Mouse (Mus musculus) limb, embryonic 10.5 days (tissue): ENCODE results near the gene Best1. TPM values are rescaled to one million over a fixed set of nuclear protein-coding genes. Genes with fewer than 3 reads are reported as not detected.

Experiments used
- DNase-seq: peaks from one replicate; pipeline ENCODE4 v3.0.0-alpha.2; 2017; ENCODE audit warnings: low spot score
- H3K27ac ChIP-seq: fragments of 300-500 bp; sonication (generic); 2 replicates; pipeline ENCODE4 v1.5.1; 2016; ENCODE audit warnings: mild to moderate bottlenecking
- H3K27me3 ChIP-seq: fragments of 300-500 bp; sonication (generic); 2 replicates; pipeline ENCODE4 v1.6.1; 2016; ENCODE audit warnings: low read depth, mild to moderate bottlenecking; ENCODE audit not compliant: poor library complexity, severe bottlenecking
- H3K36me3 ChIP-seq: fragments of 300-500 bp; sonication (generic); 2 replicates; pipeline ENCODE4 v1.6.1; 2016; ENCODE audit warnings: mild to moderate bottlenecking, moderate library complexity
- H3K4me1 ChIP-seq: fragments of 300-500 bp; sonication (generic); 2 replicates; pipeline ENCODE4 v1.6.1; 2016
- H3K4me3 ChIP-seq: fragments of 300-500 bp; sonication (generic); 2 replicates; pipeline ENCODE4 v1.5.1; 2016; ENCODE audit warnings: mild to moderate bottlenecking, moderate library complexity
- H3K9me3 ChIP-seq: fragments of 300-500 bp; sonication (generic); replicated peaks from 2 replicates; pipeline ENCODE4 v1.6.1; 2016; ENCODE audit warnings: mild to moderate bottlenecking
- WGBS: fragments of 180-500 bp; shearing (Covaris S2); methylation state at CpG from one replicate; pipeline ENCODE4 v1.1.7; 2016; 5-methylcytosine and 5-hydroxymethylcytosine counted together
- polyA plus RNA-seq: library from polyadenylated mRNA; unstranded; fragments of >200 nt; fragmentation: Nextera tagmentation; extraction: Ambion mirVana; gene quantifications from 2 replicates; pipeline ENCODE4 v1.2.1, GENCODE M21; 2016

Best1 gene
- polyA plus RNA-seq, 1 experiment from 2014 or later: 2.3 TPM

- H3K27ac ChIP-seq: no peak overlapping the region
- no peaks in the 10 kb centered on the region for H3K9me3 ChIP-seq
- H3K4me1 ChIP-seq: peaks cover 11% of the 10 kb centered on the region
- no peaks in the 10 kb centered on the region for H3K27me3 ChIP-seq
- H3K4me3 ChIP-seq: no peak overlapping the region
- H3K36me3 ChIP-seq: no peaks in the 10 kb centered on the region
- DNase-seq: no peak
- 92% methylated on average over 5 of the region's 5 CpGs for WGBS
Measured at GRCm38 (mm10) chr19:9957965-9958364, 43.5 kb downstream of the Best1 start.

- Histone ChIP-seq H3K27me3 (no peaks in the 10 kb centered on the region), H3K27ac (no peak overlapping the region), H3K4me3 (no peak overlapping the region), H3K4me1 (peaks cover 11% of the 10 kb centered on the region), H3K9me3 (no peaks in the 10 kb centered on the region), H3K36me3 (no peaks in the 10 kb centered on the region)
- 72% methylated on average over 4 of the region's 4 CpGs for WGBS
- DNase-seq: no peak
Measured at GRCm38 (mm10) chr19:9956624-9957388, 44.6 kb downstream of the Best1 start.

GRCm38 (mm10) chr19:9955438-9955837, 46.0 kb downstream of the Best1 start:
- H3K4me3 ChIP-seq: no peak overlapping the region
- no peaks in the 10 kb centered on the region for H3K27me3 ChIP-seq
- H3K27ac ChIP-seq: no peak overlapping the region
- 85% methylated on average over 1 of the region's 1 CpGs for WGBS
- H3K9me3 ChIP-seq: no peaks in the 10 kb centered on the region
- H3K36me3 ChIP-seq: no peaks in the 10 kb centered on the region
- DNase-seq: no peak
- H3K4me1 ChIP-seq: peaks cover 11% of the 10 kb centered on the region

DNA sequence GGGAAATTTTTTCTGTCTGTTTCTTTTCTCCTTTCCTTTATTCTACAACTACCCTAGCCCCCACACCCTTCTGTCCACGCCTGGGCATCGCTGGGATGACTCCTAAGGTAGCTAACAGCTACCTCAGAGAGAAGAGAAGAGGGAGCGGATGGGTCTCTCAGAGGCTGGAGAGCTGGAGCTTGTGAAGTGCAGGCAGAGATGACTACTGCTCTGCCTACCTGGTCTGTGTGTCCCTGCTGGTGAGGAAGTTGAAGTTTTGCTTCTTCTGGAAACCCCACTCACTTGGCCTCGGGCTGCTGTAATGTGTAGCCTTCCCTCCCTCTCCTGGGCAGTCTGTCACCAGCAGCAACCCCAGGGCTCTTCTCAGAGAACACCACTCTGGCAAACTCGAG, 46.6 kb downstream of the Best1 start:
- no peaks in the 10 kb centered on the region for H3K27me3 ChIP-seq
- no peaks in the 10 kb centered on the region for H3K9me3 ChIP-seq
- WGBS: 44% methylated on average over 5 of the region's 5 CpGs
- no peaks in the 10 kb centered on the region for H3K36me3 ChIP-seq
- H3K27ac ChIP-seq: peak overlapping the region; percentile 74
- no peak for DNase-seq
- no peak overlapping the region for H3K4me3 ChIP-seq
- peaks cover 11% of the 10 kb centered on the region for H3K4me1 ChIP-seq

- Histone ChIP-seq H3K27me3 (no peaks in the 10 kb centered on the region), H3K4me3 (no peak overlapping the region), H3K4me1 (peaks cover 11% of the 10 kb centered on the region), H3K9me3 (no peaks in the 10 kb centered on the region), H3K27ac (peak overlapping the region; percentile 74), H3K36me3 (no peaks in the 10 kb centered on the region)
- DNase-seq: no peak
- WGBS: 44% methylated on average over 7 of the region's 7 CpGs
Measured at GRCm38 (mm10) chr19:9954055-9954810, 47.2 kb downstream of the Best1 start.

DNA sequence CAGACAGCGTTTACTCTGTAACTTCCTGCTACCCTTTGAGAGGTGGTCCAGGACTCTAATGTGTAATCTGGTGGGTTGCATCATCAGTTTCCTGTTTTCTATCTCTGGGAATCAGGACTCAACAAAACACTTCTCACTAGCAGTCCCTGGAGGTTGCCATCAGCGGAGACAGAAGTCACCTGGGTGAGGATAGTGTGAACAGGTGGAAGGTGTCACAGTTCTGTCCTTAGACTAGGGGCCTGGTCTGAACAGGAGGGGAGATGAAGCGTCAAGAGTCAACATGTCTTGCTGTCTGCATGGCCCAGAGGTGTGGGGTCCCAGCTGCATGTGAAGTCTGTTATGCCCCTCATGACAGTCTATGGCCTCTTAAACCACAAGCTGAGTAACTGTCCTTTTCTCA, 48.5 kb downstream of the Best1 start:
- 94% methylated on average over 3 of the region's 3 CpGs for WGBS
- no peaks in the 10 kb centered on the region for H3K9me3 ChIP-seq
- DNase-seq: no peak

GRCm38 (mm10) chr19:9952390-9952789, 49.0 kb downstream of the Best1 start:
- no peak overlapping the region for H3K4me3 ChIP-seq
- H3K36me3 ChIP-seq: no peaks in the 10 kb centered on the region
- H3K9me3 ChIP-seq: no peaks in the 10 kb centered on the region
- 76% methylated on average over 3 of the region's 3 CpGs for WGBS
- no peak overlapping the region for H3K27ac ChIP-seq
- no peak for DNase-seq
- H3K4me1 ChIP-seq: peaks cover 11% of the 10 kb centered on the region
- H3K27me3 ChIP-seq: no peaks in the 10 kb centered on the region

More for the DNA sequence above, 48.5 kb downstream of the Best1 start:
- peaks cover 11% of the 10 kb centered on the region for H3K4me1 ChIP-seq
- no peak overlapping the region for H3K27ac ChIP-seq
- H3K27me3 ChIP-seq: no peaks in the 10 kb centered on the region
- no peak overlapping the region for H3K4me3 ChIP-seq
- no peaks in the 10 kb centered on the region for H3K36me3 ChIP-seq

DNA sequence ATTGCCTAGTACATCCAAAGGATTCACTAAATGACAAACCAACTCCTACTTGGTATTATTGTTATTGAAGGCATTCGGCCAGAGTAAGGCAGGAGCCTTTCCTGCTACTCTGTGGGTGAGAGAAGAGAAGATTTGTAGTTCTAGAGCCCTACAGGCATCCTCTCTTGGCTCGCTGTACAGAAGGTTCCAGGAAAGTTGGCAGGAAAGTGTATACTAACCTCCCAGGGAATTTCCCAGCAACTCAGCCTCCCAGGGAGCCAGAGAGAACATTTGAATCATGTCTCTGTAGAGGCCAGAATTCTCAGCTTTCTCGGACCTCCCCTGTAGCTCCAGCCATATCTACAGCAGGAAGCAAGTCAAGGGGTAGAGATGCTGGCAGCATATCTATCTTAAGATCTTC, 54.4 kb downstream of the Best1 start:
- Histone ChIP-seq H3K4me3 (no peak overlapping the region), H3K36me3 (no peaks in the 10 kb centered on the region), H3K9me3 (no peaks in the 10 kb centered on the region), H3K27ac (no peak overlapping the region), H3K4me1 (peaks cover 16% of the 10 kb centered on the region), H3K27me3 (no peaks in the 10 kb centered on the region)
- 89% methylated on average over 3 of the region's 3 CpGs for WGBS
- DNase-seq: no peak

DNA sequence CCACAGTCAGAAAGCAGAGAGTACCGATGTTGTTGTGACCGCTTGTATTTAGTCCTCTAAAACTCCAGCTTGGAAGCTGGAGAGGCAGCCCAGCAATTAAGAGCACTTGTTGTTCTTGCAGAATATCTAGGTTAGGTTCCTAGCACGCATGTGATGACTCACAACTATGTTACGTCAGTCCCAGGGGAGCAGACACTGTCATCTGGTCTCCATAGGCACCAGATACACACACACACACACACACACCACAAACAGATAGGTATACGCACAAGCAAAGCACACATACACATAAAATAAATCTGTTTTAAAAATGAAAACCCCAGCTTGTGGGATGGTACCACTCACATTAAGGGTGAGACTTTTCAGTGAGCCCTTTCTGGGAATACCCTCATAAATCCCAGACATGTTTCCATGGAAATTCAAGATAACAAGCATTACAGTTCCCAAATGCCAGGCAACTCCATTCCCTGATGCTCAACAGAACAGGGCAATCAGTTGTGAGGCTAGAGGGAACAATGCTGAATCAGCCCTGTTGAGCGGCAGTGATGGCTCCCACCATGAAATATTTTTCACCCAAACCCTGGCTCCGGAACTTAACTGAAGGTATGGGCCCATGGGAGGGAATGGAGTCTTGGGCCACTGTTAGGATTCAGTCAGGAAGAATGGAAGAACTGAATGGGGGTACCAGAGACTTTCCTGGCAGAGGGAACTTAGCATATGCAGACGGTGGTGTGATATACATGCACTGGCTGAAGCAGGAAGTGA, 55.5 kb downstream of the Best1 start:
- H3K27ac ChIP-seq: no peak overlapping the region
- DNase-seq: no peak
- H3K27me3 ChIP-seq: no peaks in the 10 kb centered on the region
- H3K9me3 ChIP-seq: no peaks in the 10 kb centered on the region
- WGBS: 95% methylated on average over 8 of the region's 8 CpGs
- H3K36me3 ChIP-seq: no peaks in the 10 kb centered on the region
- H3K4me3 ChIP-seq: no peak overlapping the region
- peaks cover 25% of the 10 kb centered on the region for H3K4me1 ChIP-seq

DNA sequence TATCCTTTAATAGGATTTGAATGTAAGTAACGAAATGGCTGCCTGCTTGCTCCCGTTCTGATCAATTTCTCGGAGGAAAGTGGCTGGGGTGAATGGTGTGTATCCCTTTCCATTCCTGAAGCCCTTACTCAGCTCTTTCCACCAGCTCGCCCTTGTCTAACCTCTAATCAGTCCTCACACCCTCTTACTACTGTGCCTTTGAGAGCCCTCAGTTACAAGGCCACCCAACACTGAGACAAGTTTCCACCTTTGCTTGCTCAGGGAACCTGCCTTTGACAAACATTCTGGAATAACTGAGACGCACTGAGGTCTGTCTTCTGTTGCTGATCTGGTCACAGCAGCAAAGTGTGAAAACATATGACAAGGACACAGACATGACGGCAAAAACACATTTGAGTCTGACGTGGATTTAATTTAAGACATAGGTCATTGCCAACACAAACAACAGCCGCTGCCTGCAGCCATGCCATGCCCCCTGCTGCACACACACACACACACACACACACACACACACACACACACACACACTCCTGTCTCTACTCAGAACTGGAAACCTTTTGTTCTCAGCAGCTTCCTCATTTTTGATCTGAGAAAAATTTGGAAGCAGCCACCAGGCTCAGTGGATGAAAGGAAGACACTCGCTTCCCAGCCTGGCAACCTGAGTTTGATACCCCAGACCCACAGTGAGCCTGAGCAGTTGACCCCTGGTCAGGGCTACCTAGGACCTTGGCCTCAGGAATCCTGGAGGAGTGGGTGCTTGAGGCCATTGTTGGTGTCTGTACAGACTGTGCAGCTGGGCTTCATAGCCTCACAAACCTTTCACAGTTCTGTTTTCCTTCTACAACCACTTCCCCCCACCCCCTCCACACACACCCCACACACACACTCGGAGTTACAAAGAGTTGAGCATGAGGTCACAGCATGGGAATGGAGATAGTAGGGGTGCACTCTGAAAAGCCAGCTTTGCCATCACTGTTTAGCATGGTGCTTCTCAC, 58.6 kb downstream of the Best1 start:
- no peaks in the 10 kb centered on the region for H3K27me3 ChIP-seq
- peaks cover 41% of the 10 kb centered on the region for H3K4me1 ChIP-seq
- 67% methylated on average over 10 of the region's 10 CpGs for WGBS
- H3K36me3 ChIP-seq: no peaks in the 10 kb centered on the region
- no peak overlapping the region for H3K4me3 ChIP-seq
- no peaks in the 10 kb centered on the region for H3K9me3 ChIP-seq
- H3K27ac ChIP-seq: peak overlapping the region; percentile 72
- no peak for DNase-seq

- peak overlapping the region; percentile 68; the same call in 1 of the 2 replicates for H3K27ac ChIP-seq
Measured at GRCm38 (mm10) chr19:9941809-9942208, 59.6 kb downstream of the Best1 start.

DNA sequence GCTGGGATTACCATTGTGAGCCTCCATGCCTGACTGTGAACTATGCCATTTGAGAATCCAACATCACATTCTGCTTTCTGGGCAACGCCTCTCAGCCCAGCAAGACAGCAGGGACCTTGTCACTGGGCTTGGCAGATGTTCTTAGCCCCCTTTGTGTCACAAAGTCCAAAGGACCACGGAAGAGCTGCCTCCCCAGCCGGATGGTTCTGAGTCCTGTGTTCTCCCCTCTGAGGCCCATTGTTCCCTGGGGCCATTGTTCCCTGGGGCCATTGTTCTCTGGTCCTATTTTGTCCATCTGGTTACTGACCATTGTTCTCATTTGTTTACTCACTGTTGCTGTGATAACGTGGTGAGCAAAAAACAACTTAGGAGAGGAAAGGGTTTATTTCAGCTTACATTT, 60.5 kb downstream of the Best1 start:
- no peaks in the 10 kb centered on the region for H3K27me3 ChIP-seq
- H3K36me3 ChIP-seq: no peaks in the 10 kb centered on the region
- H3K27ac ChIP-seq: no peak overlapping the region
- peaks cover 48% of the 10 kb centered on the region for H3K4me1 ChIP-seq
- no peak overlapping the region for H3K4me3 ChIP-seq
- no peak for DNase-seq
- WGBS: 69% methylated on average over 4 of the region's 4 CpGs
- H3K9me3 ChIP-seq: no peaks in the 10 kb centered on the region

More at GRCm38 (mm10) chr19:9941809-9942208, 59.6 kb downstream of the Best1 start:
- DNase-seq: no peak
- WGBS: 38% methylated on average over 1 of the region's 1 CpGs
- Histone ChIP-seq H3K4me3 (no peak overlapping the region), H3K9me3 (no peaks in the 10 kb centered on the region), H3K27me3 (no peaks in the 10 kb centered on the region), H3K36me3 (no peaks in the 10 kb centered on the region), H3K4me1 (peaks cover 42% of the 10 kb centered on the region)
